Mouse (Mus musculus): ENCODE measurements around the gene Sppl3. TPM values are rescaled to one million over a fixed set of nuclear protein-coding genes. Genes with fewer than 3 reads are reported as not detected.
A peak's percentile ranks its signal among the peaks of the same experiment; 100 is the strongest.

Sppl3 gene
- total and polyA plus RNA-seq, 2 experiments = 8.7 to 24.0 TPM

DNA sequence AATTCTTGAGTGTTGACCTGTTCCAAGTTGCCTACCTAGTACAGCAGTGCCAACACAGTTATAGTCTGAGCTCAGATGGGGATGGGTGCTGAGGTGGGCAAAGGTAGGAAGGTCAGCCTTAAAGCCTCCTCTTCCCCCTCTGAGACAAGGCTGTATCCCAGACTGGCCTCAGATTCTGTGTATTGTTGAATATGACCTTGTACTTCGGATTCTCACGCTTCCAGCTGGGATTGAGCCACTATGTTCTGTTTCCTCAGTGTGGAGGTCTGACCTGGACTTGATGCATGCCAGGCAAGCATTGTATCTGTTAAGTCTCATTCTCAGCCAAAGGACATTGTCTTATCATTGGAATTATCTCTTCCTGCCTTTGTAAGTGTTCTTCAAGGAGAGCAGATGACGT lies 16.2 kb downstream of the Sppl3 start:
- H3K27ac ChIP-seq (replicated peaks; ENCODE audit: insufficient read depth, low read depth, low read length) = no peak overlapping the region

DNA sequence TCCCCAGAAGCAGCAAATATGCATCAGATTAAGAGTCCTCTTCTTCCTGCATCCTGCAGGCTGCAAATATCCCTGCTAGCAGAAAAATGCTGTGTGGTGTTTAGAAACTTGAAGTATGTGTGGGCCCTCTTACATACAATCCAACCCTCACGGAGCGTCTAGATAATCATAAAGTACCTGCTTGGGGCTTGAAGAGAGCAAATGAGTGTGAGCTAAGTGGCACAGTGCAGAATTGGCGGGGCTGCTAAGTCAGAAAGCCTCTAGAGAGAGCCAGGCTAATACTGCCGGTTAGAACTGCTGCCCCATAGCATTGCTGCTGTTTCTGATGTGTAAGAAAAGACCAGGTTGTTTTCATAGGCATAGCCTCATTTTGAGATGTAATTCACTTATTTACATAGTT lies 18.0 kb downstream of the Sppl3 start:
- WGBS = 98% methylated on average over 4 of the region's 4 CpGs
- no peak overlapping the region for H3K27ac ChIP-seq (replicated peaks; ENCODE audit: insufficient read depth, low read depth, low read length)
- H3K27me3 ChIP-seq (ENCODE audit: control insufficient read depth, insufficient read depth, low read length) = no peaks in the 10 kb centered on the region
- peaks cover 55% of the 10 kb centered on the region for H3K79me2 ChIP-seq (ENCODE audit: control insufficient read depth, insufficient read depth, low read length)
- H3K36me3 ChIP-seq (ENCODE audit: control insufficient read depth, insufficient read depth, low read length) = no peaks in the 10 kb centered on the region
- no peak for TF ChIP-seq CTCF (IDR thresholded peaks at IDR 0.05; ENCODE audit: low read depth, low read length)
- TF ChIP-seq POLR2A (IDR thresholded peaks at IDR 0.05; ENCODE audit: extremely low read depth, insufficient read depth, low read length) = no peak
- H3K4me3 ChIP-seq (ENCODE audit: insufficient read depth, low read depth, low read length) = no peak overlapping the region
- DNase-seq (ENCODE audit: extremely low read depth, low read depth, low spot score) = no peak
- no peak overlapping the region for H3K9ac ChIP-seq (ENCODE audit: low read depth, low read length)
- peaks cover 22% of the 10 kb centered on the region for H3K4me1 ChIP-seq (ENCODE audit: control insufficient read depth, insufficient read depth, low read length)

More for the DNA sequence above, 16.2 kb downstream of the Sppl3 start:
- 39% methylated on average over 3 of the region's 3 CpGs for WGBS
- H3K4me1 ChIP-seq (ENCODE audit: control insufficient read depth, insufficient read depth, low read length) = peaks cover 15% of the 10 kb centered on the region; the same call in 1 of the 2 replicates
- TF ChIP-seq CTCF (IDR thresholded peaks at IDR 0.05; ENCODE audit: low read depth, low read length) = no peak
- no peak for TF ChIP-seq POLR2A (IDR thresholded peaks at IDR 0.05; ENCODE audit: extremely low read depth, insufficient read depth, low read length)
- H3K79me2 ChIP-seq (ENCODE audit: control insufficient read depth, insufficient read depth, low read length) = peaks cover 52% of the 10 kb centered on the region
- H3K9ac ChIP-seq (ENCODE audit: low read depth, low read length) = no peak overlapping the region
- H3K27me3 ChIP-seq (ENCODE audit: control insufficient read depth, insufficient read depth, low read length) = no peaks in the 10 kb centered on the region
- H3K36me3 ChIP-seq (ENCODE audit: control insufficient read depth, insufficient read depth, low read length) = no peaks in the 10 kb centered on the region
- DNase-seq (ENCODE audit: extremely low read depth, low read depth, low spot score) = peak; percentile 58
- no peak overlapping the region for H3K4me3 ChIP-seq (ENCODE audit: insufficient read depth, low read depth, low read length)

DNA sequence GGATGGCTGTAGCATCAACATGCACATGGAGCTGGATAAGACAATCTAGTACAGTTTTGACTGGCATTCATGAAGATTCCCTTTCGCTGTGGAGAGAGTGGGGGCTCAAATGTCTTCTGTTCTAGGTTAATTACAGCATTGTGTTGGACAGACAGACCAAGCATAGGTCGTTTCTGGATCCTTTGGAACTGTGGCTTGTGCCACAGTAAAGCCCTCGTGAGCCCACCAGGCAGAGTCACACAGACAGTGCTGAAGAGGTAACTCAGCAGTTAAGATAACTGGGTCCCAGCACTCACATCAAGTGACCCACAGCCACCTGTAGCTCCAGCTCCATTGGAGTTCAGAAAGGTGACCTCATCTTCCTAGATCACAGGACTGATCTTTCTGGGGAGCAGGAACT lies 18.6 kb downstream of the Sppl3 start:
- Histone ChIP-seq H3K79me2 (ENCODE audit: control insufficient read depth, insufficient read depth, low read length) (peaks cover 52% of the 10 kb centered on the region), H3K27ac (replicated peaks; ENCODE audit: insufficient read depth, low read depth, low read length) (no peak overlapping the region), H3K4me1 (ENCODE audit: control insufficient read depth, insufficient read depth, low read length) (peaks cover 22% of the 10 kb centered on the region), H3K36me3 (ENCODE audit: control insufficient read depth, insufficient read depth, low read length) (no peaks in the 10 kb centered on the region), H3K27me3 (ENCODE audit: control insufficient read depth, insufficient read depth, low read length) (no peaks in the 10 kb centered on the region), H3K9ac (ENCODE audit: low read depth, low read length) (no peak overlapping the region), H3K4me3 (ENCODE audit: insufficient read depth, low read depth, low read length) (no peak overlapping the region)
- TF ChIP-seq CTCF (IDR thresholded peaks at IDR 0.05; ENCODE audit: low read depth, low read length) = no peak
- no peak for TF ChIP-seq POLR2A (IDR thresholded peaks at IDR 0.05; ENCODE audit: extremely low read depth, insufficient read depth, low read length)
- WGBS = 94% methylated on average over 3 of the region's 3 CpGs
- DNase-seq (ENCODE audit: extremely low read depth, low read depth, low spot score) = no peak

DNA sequence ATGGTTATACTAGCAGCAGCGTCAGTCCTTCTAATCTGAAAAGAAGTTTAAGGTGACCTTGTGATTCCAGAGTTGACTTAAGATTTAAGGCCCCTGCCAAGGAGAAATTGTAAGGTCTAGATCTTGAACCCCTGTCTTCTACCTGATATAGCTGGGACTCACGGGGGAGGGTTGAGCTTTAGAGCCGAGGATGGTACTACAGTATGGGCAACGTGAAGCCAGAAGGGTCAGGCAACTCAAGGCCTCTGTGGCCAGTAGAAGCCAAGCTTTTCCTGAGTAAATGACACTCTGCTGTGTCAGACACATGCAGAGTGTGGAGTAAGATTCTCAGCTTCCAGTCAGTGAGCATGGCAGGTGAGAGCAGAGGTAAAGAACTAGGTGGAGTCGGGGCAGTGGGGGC lies 20.6 kb downstream of the Sppl3 start:
- no peak for TF ChIP-seq CTCF (IDR thresholded peaks at IDR 0.05; ENCODE audit: low read depth, low read length)
- no peak for TF ChIP-seq POLR2A (IDR thresholded peaks at IDR 0.05; ENCODE audit: extremely low read depth, insufficient read depth, low read length)
- peaks cover 61% of the 10 kb centered on the region for H3K79me2 ChIP-seq (ENCODE audit: control insufficient read depth, insufficient read depth, low read length)
- WGBS = 63% methylated on average over 5 of the region's 5 CpGs

DNA sequence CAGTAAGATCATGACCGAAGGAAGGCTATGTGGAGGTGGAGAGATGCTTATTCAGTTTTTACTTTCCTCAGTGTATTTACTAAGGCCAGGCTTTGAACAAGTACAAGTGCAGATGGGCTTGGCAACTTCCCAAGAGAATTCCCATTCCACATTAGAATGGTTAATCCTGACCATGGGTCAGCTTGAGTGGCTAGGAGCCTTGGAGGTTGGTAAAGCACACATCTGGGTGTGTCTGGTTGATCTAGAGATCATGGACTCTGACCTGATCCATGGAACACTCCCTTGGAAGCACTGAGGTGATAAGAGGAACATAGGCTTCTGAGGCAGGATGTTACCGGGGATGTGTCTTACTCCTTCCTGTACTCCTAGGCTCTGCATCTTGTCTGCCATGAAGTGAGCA lies 21.7 kb downstream of the Sppl3 start:
- Histone ChIP-seq H3K4me1 (ENCODE audit: control insufficient read depth, insufficient read depth, low read length) (peaks cover 15% of the 10 kb centered on the region), H3K27ac (replicated peaks; ENCODE audit: insufficient read depth, low read depth, low read length) (no peak overlapping the region), H3K79me2 (ENCODE audit: control insufficient read depth, insufficient read depth, low read length) (peaks cover 57% of the 10 kb centered on the region), H3K4me3 (ENCODE audit: insufficient read depth, low read depth, low read length) (no peak overlapping the region), H3K27me3 (ENCODE audit: control insufficient read depth, insufficient read depth, low read length) (no peaks in the 10 kb centered on the region), H3K36me3 (ENCODE audit: control insufficient read depth, insufficient read depth, low read length) (no peaks in the 10 kb centered on the region), H3K9ac (ENCODE audit: low read depth, low read length) (no peak overlapping the region)
- peak; percentile 56 for DNase-seq (ENCODE audit: extremely low read depth, low read depth, low spot score)
- no peak for TF ChIP-seq POLR2A (IDR thresholded peaks at IDR 0.05; ENCODE audit: extremely low read depth, insufficient read depth, low read length)
- TF ChIP-seq CTCF (IDR thresholded peaks at IDR 0.05; ENCODE audit: low read depth, low read length) = no peak
- 55% methylated on average over 2 of the region's 2 CpGs for WGBS

More for the DNA sequence above, 20.6 kb downstream of the Sppl3 start:
- H3K9ac ChIP-seq (ENCODE audit: low read depth, low read length) = no peak overlapping the region
- no peak for DNase-seq (ENCODE audit: extremely low read depth, low read depth, low spot score)
- H3K4me3 ChIP-seq (ENCODE audit: insufficient read depth, low read depth, low read length) = no peak overlapping the region
- no peaks in the 10 kb centered on the region for H3K36me3 ChIP-seq (ENCODE audit: control insufficient read depth, insufficient read depth, low read length)
- peaks cover 19% of the 10 kb centered on the region for H3K4me1 ChIP-seq (ENCODE audit: control insufficient read depth, insufficient read depth, low read length)
- no peaks in the 10 kb centered on the region for H3K27me3 ChIP-seq (ENCODE audit: control insufficient read depth, insufficient read depth, low read length)
- H3K27ac ChIP-seq (replicated peaks; ENCODE audit: insufficient read depth, low read depth, low read length) = no peak overlapping the region

DNA sequence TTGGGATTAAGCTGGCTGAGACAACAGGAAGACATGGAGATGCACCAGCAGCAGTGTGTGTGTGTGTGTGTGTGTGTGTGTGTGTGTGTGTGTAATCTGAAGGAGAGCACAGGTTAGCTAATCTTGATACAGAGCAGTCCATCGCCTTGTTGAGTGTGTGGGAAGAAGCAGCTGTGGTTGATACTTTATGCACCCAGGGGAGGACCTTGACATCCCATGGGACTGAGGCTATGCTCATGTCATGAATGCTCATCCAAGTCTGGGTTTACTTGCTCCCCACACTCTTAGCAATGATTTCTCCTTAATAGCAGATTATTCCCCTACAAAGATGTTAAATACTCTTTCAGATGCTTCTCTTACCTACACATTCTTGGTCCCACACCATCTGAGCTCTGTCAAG lies 24.3 kb downstream of the Sppl3 start:
- no peak for DNase-seq (ENCODE audit: extremely low read depth, low read depth, low spot score)
- Histone ChIP-seq H3K27ac (replicated peaks; ENCODE audit: insufficient read depth, low read depth, low read length) (no peak overlapping the region), H3K79me2 (ENCODE audit: control insufficient read depth, insufficient read depth, low read length) (peaks cover 42% of the 10 kb centered on the region; the same call in 1 of the 2 replicates), H3K4me3 (ENCODE audit: insufficient read depth, low read depth, low read length) (no peak overlapping the region), H3K36me3 (ENCODE audit: control insufficient read depth, insufficient read depth, low read length) (no peaks in the 10 kb centered on the region), H3K9ac (ENCODE audit: low read depth, low read length) (no peak overlapping the region), H3K27me3 (ENCODE audit: control insufficient read depth, insufficient read depth, low read length) (no peaks in the 10 kb centered on the region), H3K4me1 (ENCODE audit: control insufficient read depth, insufficient read depth, low read length) (peaks cover 13% of the 10 kb centered on the region)
- 72% methylated on average over 1 of the region's 1 CpGs for WGBS
- TF ChIP-seq CTCF (IDR thresholded peaks at IDR 0.05; ENCODE audit: low read depth, low read length) (no peak), POLR2A (IDR thresholded peaks at IDR 0.05; ENCODE audit: extremely low read depth, insufficient read depth, low read length) (no peak)
